Mouse (Mus musculus): ENCODE results near the gene Ncoa1. TPM values are rescaled to one million over a fixed set of nuclear protein-coding genes. Genes with fewer than 3 reads are reported as not detected.

The Ncoa1 gene
- total and polyA plus RNA-seq, 3 experiments: 4.1 to 55.7 (median 12.6) TPM

DNA sequence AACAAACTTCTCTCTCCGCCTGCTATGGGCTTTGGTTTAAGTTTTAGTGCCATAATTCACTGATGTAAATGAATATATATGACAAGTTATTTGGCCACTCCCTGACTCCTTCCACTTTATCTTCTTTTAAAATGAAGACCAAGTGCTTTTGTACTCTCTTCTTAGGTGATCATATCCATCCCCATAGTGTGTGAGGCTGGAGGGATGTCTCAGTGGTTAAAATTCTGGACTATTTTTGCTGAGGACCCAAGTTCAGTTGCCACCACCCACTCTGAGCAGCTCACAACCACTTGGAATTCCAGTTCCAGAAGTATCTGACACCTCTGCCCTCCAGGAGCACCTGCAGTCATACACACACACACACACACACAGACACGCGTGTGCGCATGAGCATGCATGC, 23.5 kb upstream of the Ncoa1 start:
- Histone ChIP-seq H3K4me1 (ENCODE audit: insufficient read depth, low read depth, low read length) (peaks cover 47% of the 10 kb centered on the region), H3K36me3 (replicated peaks) (no peaks in the 10 kb centered on the region), H3K4me3 (ENCODE audit: low read depth, low read length) (no peak overlapping the region), H3K9me3 (replicated peaks) (no peaks in the 10 kb centered on the region), H3K27me3 (ENCODE audit: insufficient read depth, low read length) (peaks cover 22% of the 10 kb centered on the region)
- DNase-seq (ENCODE audit: low spot score) (no peak), ATAC-seq (ENCODE audit: extremely low read depth, insufficient number of reproducible peaks, low FRiP score, poor library complexity, severe bottlenecking) (no peak)
- TF ChIP-seq CTCF (IDR thresholded peaks at IDR 0.05; ENCODE audit: low read depth, low read length) (no peak), GATA1 (IDR thresholded peaks at IDR 0.05; ENCODE audit: borderline replicate concordance, low read length) (no peak), TAL1 (conservative IDR thresholded peaks at IDR 0.05; ENCODE audit: low read depth, low read length) (no peak), GATA2 (IDR thresholded peaks at IDR 0.05; ENCODE audit: borderline replicate concordance, low read depth, low read length) (no peak), POLR2AphosphoS5 (IDR thresholded peaks at IDR 0.05; ENCODE audit: insufficient replicate concordance, low read depth, low read length) (no peak)

DNA sequence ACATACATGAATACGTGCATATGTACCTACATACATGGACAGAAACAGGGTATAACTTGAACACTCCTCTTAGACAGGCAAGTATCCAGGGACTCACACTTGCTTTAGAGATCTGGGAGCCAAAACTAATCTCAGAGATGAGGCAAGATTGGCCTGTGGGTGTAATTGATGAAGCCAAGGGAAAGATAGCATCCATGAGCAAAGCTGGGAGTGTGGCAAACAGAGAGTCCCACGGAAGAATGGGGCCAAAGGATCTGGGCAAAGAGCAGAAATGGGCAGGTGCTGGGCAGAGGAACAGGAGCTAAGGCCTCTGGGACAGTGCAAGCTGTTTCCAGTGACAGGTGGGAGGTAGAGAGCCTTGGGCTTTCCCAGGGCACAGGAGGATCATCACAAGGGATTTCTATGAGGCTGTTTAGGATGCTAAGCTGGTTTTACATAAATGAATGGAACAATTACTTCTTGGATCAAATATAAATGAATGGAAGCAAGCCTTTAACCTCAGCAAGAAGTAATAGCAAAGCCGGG, 22.7 kb upstream of the Ncoa1 start:
- DNase-seq (ENCODE audit: low spot score) (no peak), ATAC-seq (ENCODE audit: extremely low read depth, insufficient number of reproducible peaks, low FRiP score, poor library complexity, severe bottlenecking) (no peak)
- H3K36me3 ChIP-seq (replicated peaks): no peaks in the 10 kb centered on the region
- H3K27me3 ChIP-seq (ENCODE audit: insufficient read depth, low read length): peaks cover 20% of the 10 kb centered on the region
- H3K4me1 ChIP-seq (ENCODE audit: insufficient read depth, low read depth, low read length): peaks cover 44% of the 10 kb centered on the region
- no peak overlapping the region for H3K4me3 ChIP-seq (ENCODE audit: low read depth, low read length)
- no peaks in the 10 kb centered on the region for H3K9me3 ChIP-seq (replicated peaks)
- TF ChIP-seq CTCF (IDR thresholded peaks at IDR 0.05; ENCODE audit: low read depth, low read length) (no peak), TAL1 (conservative IDR thresholded peaks at IDR 0.05; ENCODE audit: low read depth, low read length) (no peak), GATA1 (IDR thresholded peaks at IDR 0.05; ENCODE audit: borderline replicate concordance, low read length) (no peak), GATA2 (IDR thresholded peaks at IDR 0.05; ENCODE audit: borderline replicate concordance, low read depth, low read length) (no peak), POLR2AphosphoS5 (IDR thresholded peaks at IDR 0.05; ENCODE audit: insufficient replicate concordance, low read depth, low read length) (no peak)

- ATAC-seq (ENCODE audit: extremely low read depth, insufficient number of reproducible peaks, low FRiP score, poor library complexity, severe bottlenecking) (no peak), DNase-seq (ENCODE audit: low spot score) (no peak)
- Histone ChIP-seq H3K36me3 (replicated peaks) (no peaks in the 10 kb centered on the region), H3K4me1 (ENCODE audit: insufficient read depth, low read depth, low read length) (peaks cover 16% of the 10 kb centered on the region; the same call in 1 of the 2 replicates), H3K4me3 (ENCODE audit: low read depth, low read length) (no peak overlapping the region), H3K27me3 (ENCODE audit: insufficient read depth, low read length) (peaks cover 56% of the 10 kb centered on the region), H3K9me3 (replicated peaks) (no peaks in the 10 kb centered on the region)
- TF ChIP-seq GATA2 (IDR thresholded peaks at IDR 0.05; ENCODE audit: borderline replicate concordance, low read depth, low read length) (no peak), POLR2AphosphoS5 (IDR thresholded peaks at IDR 0.05; ENCODE audit: insufficient replicate concordance, low read depth, low read length) (no peak), GATA1 (IDR thresholded peaks at IDR 0.05; ENCODE audit: borderline replicate concordance, low read length) (no peak), CTCF (IDR thresholded peaks at IDR 0.05; ENCODE audit: low read depth, low read length) (no peak), TAL1 (conservative IDR thresholded peaks at IDR 0.05; ENCODE audit: low read depth, low read length) (no peak)
Measured at GRCm38 (mm10) chr12:4488411-4488810, 11.4 kb upstream of the Ncoa1 start.

- DNase-seq (ENCODE audit: low spot score): no peak
- no peak for ATAC-seq (ENCODE audit: extremely low read depth, insufficient number of reproducible peaks, low FRiP score, poor library complexity, severe bottlenecking)
Measured at GRCm38 (mm10) chr12:4483386-4483785, 6.4 kb upstream of the Ncoa1 start.

GRCm38 (mm10) chr12:4481687-4482086, 4.7 kb upstream of the Ncoa1 start:
- H3K9me3 ChIP-seq (replicated peaks): no peaks in the 10 kb centered on the region
- H3K4me1 ChIP-seq (ENCODE audit: insufficient read depth, low read depth, low read length): peaks cover 14% of the 10 kb centered on the region
- no peak overlapping the region for H3K4me3 ChIP-seq (ENCODE audit: low read depth, low read length)
- ATAC-seq (ENCODE audit: extremely low read depth, insufficient number of reproducible peaks, low FRiP score, poor library complexity, severe bottlenecking): no peak
- H3K27me3 ChIP-seq (ENCODE audit: insufficient read depth, low read length): peaks cover 37% of the 10 kb centered on the region
- TF ChIP-seq POLR2AphosphoS5 (IDR thresholded peaks at IDR 0.05; ENCODE audit: insufficient replicate concordance, low read depth, low read length) (no peak), GATA2 (IDR thresholded peaks at IDR 0.05; ENCODE audit: borderline replicate concordance, low read depth, low read length) (no peak), TAL1 (conservative IDR thresholded peaks at IDR 0.05; ENCODE audit: low read depth, low read length) (no peak), CTCF (IDR thresholded peaks at IDR 0.05; ENCODE audit: low read depth, low read length) (no peak), GATA1 (IDR thresholded peaks at IDR 0.05; ENCODE audit: borderline replicate concordance, low read length) (no peak)
- DNase-seq (ENCODE audit: low spot score): no peak
- H3K36me3 ChIP-seq (replicated peaks): no peaks in the 10 kb centered on the region

More at GRCm38 (mm10) chr12:4483386-4483785, 6.4 kb upstream of the Ncoa1 start:
- Histone ChIP-seq H3K36me3 (replicated peaks) (no peaks in the 10 kb centered on the region), H3K9me3 (replicated peaks) (no peaks in the 10 kb centered on the region), H3K4me3 (ENCODE audit: low read depth, low read length) (no peak overlapping the region), H3K27me3 (ENCODE audit: insufficient read depth, low read length) (peaks cover 45% of the 10 kb centered on the region), H3K4me1 (ENCODE audit: insufficient read depth, low read depth, low read length) (peaks cover 12% of the 10 kb centered on the region)
- TF ChIP-seq GATA2 (IDR thresholded peaks at IDR 0.05; ENCODE audit: borderline replicate concordance, low read depth, low read length): no peak
- TF ChIP-seq GATA1 (IDR thresholded peaks at IDR 0.05; ENCODE audit: borderline replicate concordance, low read length): no peak
- no peak for TF ChIP-seq POLR2AphosphoS5 (IDR thresholded peaks at IDR 0.05; ENCODE audit: insufficient replicate concordance, low read depth, low read length)
- no peak for TF ChIP-seq CTCF (IDR thresholded peaks at IDR 0.05; ENCODE audit: low read depth, low read length)
- TF ChIP-seq TAL1 (conservative IDR thresholded peaks at IDR 0.05; ENCODE audit: low read depth, low read length): no peak

DNA sequence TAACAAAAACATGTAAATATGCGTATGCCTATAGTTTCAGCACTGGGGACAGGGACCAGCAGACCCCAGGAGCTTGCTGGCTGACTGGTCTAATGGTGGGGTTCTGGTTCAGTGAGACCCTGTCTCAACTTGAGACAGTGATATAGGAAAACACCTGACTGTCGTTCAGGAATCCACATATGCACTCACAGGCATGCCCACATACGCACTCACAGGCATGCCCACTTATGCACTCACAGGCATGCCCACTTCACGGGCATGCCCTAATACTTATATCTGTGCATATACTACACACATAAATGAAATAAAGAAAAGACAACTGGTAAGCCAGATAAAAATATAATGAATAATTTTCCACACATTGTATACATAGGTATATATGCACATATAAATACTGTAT, 3.3 kb upstream of the Ncoa1 start:
- ATAC-seq (ENCODE audit: extremely low read depth, insufficient number of reproducible peaks, low FRiP score, poor library complexity, severe bottlenecking) (no peak), DNase-seq (ENCODE audit: low spot score) (no peak)
- TF ChIP-seq GATA2 (IDR thresholded peaks at IDR 0.05; ENCODE audit: borderline replicate concordance, low read depth, low read length): no peak
- no peak for TF ChIP-seq CTCF (IDR thresholded peaks at IDR 0.05; ENCODE audit: low read depth, low read length)
- TF ChIP-seq GATA1 (IDR thresholded peaks at IDR 0.05; ENCODE audit: borderline replicate concordance, low read length): no peak
- TF ChIP-seq POLR2AphosphoS5 (IDR thresholded peaks at IDR 0.05; ENCODE audit: insufficient replicate concordance, low read depth, low read length): no peak
- no peak for TF ChIP-seq TAL1 (conservative IDR thresholded peaks at IDR 0.05; ENCODE audit: low read depth, low read length)
- Histone ChIP-seq H3K4me1 (ENCODE audit: insufficient read depth, low read depth, low read length) (peaks cover 26% of the 10 kb centered on the region), H3K36me3 (replicated peaks) (no peaks in the 10 kb centered on the region), H3K27me3 (ENCODE audit: insufficient read depth, low read length) (peaks cover 34% of the 10 kb centered on the region), H3K4me3 (ENCODE audit: low read depth, low read length) (no peak overlapping the region), H3K9me3 (replicated peaks) (no peaks in the 10 kb centered on the region)

Data from G1E (cell line).